Mouse (Mus musculus) right cerebral cortex, postnatal 10 days (tissue): ENCODE measurements around the gene Mob4.
"Not testable (repeated sequence)": the region's sequence is repeated elsewhere in the genome, so short reads cannot be mapped to it uniquely, and the experiment has no call there.

Source experiments
- DNase-seq, 2 experiments: peaks; one replicate each; pipeline ENCODE4 v3.0.0; 2021; ENCODE audit warnings: low spot score in 2 of 2

Gene Mob4

GRCm38 (mm10) chr1:55130943-55131401 lies at the start of gene Mob4:
Mob4 (plus strand) TSS chr1:55131231.
- peak; percentile 95 to 96 for DNase-seq

DNA sequence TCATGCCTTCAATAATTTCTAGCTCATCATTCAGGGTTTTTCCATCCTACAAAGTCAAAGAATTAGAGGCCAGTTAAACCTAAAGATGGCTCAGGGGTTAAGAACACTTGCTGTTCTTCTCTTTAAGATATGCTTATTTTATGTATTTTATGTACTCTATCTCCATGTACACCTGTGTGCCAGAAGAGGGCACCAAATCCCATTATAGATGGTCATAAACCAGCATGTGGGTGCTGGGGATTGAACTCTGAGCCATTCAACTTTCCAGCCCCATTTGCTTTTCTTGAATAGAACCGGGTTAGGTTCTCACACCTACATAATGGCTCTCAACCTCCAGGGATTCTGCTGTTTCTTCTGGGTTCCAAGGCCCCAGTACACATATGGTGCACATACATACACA lies 48.9 kb upstream of the Mob4 start:
- DNase-seq: no peak

GRCm38 (mm10) chr1:55085781-55086366 lies 45.2 kb upstream of the Mob4 start:
- DNase-seq: no peak

GRCm38 (mm10) chr1:55086868-55087400 lies 44.1 kb upstream of the Mob4 start:
- DNase-seq: peak in 1 of 2 experiments; percentile 37

DNA sequence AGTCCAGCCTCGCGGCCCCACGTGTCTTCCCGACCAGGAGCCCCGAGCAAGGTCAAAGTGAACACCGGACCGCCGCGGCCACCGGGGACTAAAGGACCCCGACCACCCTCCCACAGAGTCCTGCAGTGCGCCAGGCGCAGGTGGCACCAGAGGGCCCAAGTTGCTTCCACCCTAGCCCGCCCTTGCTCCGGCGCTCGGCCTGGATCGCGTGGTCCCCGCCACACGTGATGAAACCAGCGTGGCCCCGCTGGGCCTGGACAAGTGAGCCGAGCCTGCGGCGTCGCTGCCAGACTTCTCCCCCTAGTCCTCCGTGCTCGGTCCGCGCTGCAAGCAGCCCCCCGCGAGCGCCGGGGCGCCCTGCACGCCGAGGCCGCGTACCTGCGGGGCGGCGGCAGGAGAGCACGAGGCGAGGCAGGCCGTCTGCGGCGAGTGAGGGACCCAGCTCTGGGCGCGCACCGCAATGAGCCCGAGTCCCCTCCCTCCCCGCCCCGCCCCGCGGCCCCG lies 43.6 kb upstream of the Mob4 start:
- peak in 1 of 2 experiments; percentile 76 for DNase-seq

DNA sequence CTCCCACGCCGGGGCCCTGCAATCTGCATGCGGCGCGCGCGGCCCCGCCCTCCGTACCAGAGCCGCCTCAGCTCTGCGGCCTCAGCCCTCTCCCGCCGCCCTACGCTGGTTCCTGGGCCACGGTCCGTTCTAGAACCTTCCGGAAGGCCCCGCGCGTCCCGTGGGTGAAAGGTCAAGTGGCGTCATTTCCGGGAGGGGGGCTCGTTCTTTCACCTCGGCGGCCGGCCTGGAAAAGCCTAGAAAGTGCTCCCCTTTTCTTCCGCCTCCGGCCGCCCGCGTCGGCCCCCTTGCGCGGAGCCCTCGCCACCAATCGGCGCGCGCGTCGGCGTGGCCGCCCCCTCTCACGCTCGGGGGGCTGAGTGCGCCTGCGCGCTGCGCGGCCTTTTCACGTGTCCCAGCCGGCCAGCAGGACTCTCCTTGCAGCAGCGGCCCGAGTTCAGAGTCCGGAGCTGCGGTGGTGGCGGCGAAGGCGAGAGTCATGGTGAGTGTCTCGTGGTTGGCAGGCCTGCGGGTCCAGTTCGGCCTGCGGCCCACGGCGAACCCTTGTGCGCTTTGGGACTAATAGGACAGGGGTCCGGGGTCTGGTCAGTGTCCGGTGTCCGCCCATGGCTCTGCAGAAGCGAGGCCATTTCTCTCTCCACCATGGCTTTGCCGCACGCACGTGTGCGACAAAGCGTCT lies 43.0 kb upstream of the Mob4 start, which contains the start of the genes Hspe1 and Hspd1:
Hspe1 (plus strand) TSS at position 201 of the 679 bp plus-strand sequence.
Hspd1 (minus strand) TSS at position 312 of the 679 bp plus-strand sequence.
- DNase-seq: peak; percentile 99

GRCm38 (mm10) chr1:55088611-55089497 lies 42.2 kb upstream of the Mob4 start:
- DNase-seq: no peak

- DNase-seq: no peak
Measured at GRCm38 (mm10) chr1:55089498-55090064, 41.5 kb upstream of the Mob4 start.

GRCm38 (mm10) chr1:55092056-55092455 lies 39.0 kb upstream of the Mob4 start:
- DNase-seq: no peak

DNA sequence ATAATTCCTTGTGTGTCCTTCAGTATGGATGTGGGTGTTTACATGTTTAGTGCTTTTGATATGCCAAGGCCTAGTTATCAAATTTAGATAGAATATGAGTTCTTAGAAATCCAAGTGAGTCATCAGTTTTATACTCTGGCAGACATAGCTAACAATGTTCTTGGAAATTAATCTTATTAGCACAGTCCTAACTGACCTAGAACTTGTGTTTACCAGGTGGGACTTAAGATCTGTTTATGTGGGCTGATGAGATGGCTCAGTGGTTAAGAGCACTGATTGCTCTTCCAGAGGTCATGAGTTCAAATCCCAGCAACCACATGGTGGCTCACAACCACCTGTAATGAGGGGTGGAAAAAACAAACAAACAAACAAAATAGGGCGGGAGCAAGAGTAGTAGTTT lies 38.6 kb upstream of the Mob4 start:
- no peak for DNase-seq

- no peak for DNase-seq
Measured at GRCm38 (mm10) chr1:55106919-55107585, 24.0 kb upstream of the Mob4 start.

GRCm38 (mm10) chr1:55107644-55108043 lies 23.4 kb upstream of the Mob4 start:
- DNase-seq: no peak

- no peak for DNase-seq
Measured at GRCm38 (mm10) chr1:55108473-55108872, 22.6 kb upstream of the Mob4 start.

- no peak for DNase-seq
Measured at GRCm38 (mm10) chr1:55109066-55109766, 21.8 kb upstream of the Mob4 start.

GRCm38 (mm10) chr1:55123046-55123445 lies 8.0 kb upstream of the Mob4 start:
- no peak for DNase-seq

DNA sequence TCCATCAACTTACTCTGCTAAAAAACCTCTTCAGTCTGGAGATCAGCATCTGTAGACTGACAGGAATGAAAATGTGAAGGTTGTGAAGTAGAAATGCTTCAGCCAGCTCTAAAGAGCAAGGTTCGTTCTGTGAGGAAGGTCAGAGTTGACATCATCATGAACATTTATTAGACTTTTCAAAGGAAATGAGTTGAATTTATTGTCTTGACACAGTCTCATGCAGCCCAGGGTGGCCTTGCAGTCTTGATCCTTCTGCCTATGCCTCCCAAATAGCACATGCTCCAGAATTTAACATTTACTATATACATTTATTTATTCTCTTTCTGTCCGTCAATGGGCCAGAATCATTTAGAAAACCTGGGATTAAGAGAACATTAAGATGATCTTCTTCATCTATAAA lies 7.5 kb upstream of the Mob4 start:
- DNase-seq: no peak

DNA sequence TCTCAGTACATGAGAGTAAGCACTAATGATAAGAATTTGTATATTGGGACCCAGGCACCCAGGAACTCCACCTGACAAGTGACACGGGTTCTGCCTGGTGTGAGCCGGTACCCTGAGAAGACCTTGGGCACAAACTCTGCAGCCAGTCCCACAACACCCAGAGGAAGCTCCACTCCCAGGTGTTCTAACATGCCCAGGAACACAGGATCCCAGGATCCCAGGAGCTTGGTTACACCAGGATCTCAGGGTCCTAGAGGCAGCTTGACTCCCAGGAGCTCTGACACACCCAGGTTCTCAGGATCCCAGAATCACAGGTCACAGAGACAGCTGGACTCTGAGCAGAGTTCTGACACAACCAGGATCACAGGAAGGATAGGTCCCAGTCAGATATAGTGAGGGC lies 6.9 kb upstream of the Mob4 start:
- not testable (repeated sequence) for DNase-seq

GRCm38 (mm10) chr1:55129716-55130115 lies 1.3 kb upstream of the Mob4 start:
- no peak for DNase-seq

- DNase-seq: no peak
Measured at GRCm38 (mm10) chr1:55130190-55130916, 678 bp upstream of the Mob4 start.
